Mouse (Mus musculus) mouse embryonic stem cell (cell line): ENCODE data around the gene Dio1.

Experiments
- in situ Hi-C, 2 experiments: fragments of 300-500 bp; cut with MboI; formaldehyde crosslinking; loops; 1 replicate in 1 of 2; 3 replicates in 1 of 2; pipeline ENCODE4 v1.14.3; 2019 to 2020; ENCODE audit warnings: low sequenced_read_pairs in 2 of 2, low pct_unique_long_range_greater_than_20kb in 1 of 2, mixed read lengths in 1 of 2; ENCODE audit not compliant: unreplicated experiment in 1 of 2

The Dio1 gene

GRCm38 (mm10) chr4:107306966-107307365, at the start of gene Dio1:
TSS of gene Dio1 (minus strand) at chr4:107307169.
- in situ Hi-C loops, result no loop called here

- in situ Hi-C loops, result no loop called here
These were observed 47.6 kb upstream of the Dio1 start for GRCm38 (mm10) chr4:107354543-107354942.

GRCm38 (mm10) chr4:107354126-107354525, 47.2 kb upstream of the Dio1 start:
- in situ Hi-C loops, result no loop called here

GRCm38 (mm10) chr4:107353612-107354011, 46.6 kb upstream of the Dio1 start:
- in situ Hi-C loops, result no loop called here

- in situ Hi-C loops, result no loop called here
These were observed 44.4 kb upstream of the Dio1 start for GRCm38 (mm10) chr4:107351368-107351767.

GRCm38 (mm10) chr4:107349311-107350008, 42.5 kb upstream of the Dio1 start:
- in situ Hi-C loops, result loop anchor here in 1 of 2 experiments (10.0 kb wide), 1 partner anchor 95 kb away; the partner anchor contains the start of genes Hspb11 and Lrrc42

- in situ Hi-C loops, result loop anchor here in 1 of 2 experiments (10.0 kb wide), 1 partner anchor 94 kb away; the partner anchor contains the start of genes Hspb11 and Lrrc42
These were observed 41.8 kb upstream of the Dio1 start for GRCm38 (mm10) chr4:107348529-107349310.

- in situ Hi-C loops, result loop anchor here in 1 of 2 experiments (10.0 kb wide), 1 partner anchor 92 kb away; the partner anchor contains the start of genes Hspb11 and Lrrc42
These were observed 40.3 kb upstream of the Dio1 start for GRCm38 (mm10) chr4:107347221-107347620.

GRCm38 (mm10) chr4:107344612-107345011, 37.6 kb upstream of the Dio1 start:
- in situ Hi-C loops, result loop anchor here in 1 of 2 experiments (10.0 kb wide), 1 partner anchor 90 kb away; the partner anchor contains the start of genes Hspb11 and Lrrc42

- in situ Hi-C loops, result loop anchor here in 1 of 2 experiments (10.0 kb wide), 1 partner anchor 87 kb away; the partner anchor contains the start of genes Hspb11 and Lrrc42
These were observed 34.4 kb upstream of the Dio1 start for GRCm38 (mm10) chr4:107341354-107341753.

GRCm38 (mm10) chr4:107337455-107337854, 30.5 kb upstream of the Dio1 start:
- in situ Hi-C loops, result no loop called here

GRCm38 (mm10) chr4:107336356-107336755, 29.4 kb upstream of the Dio1 start:
- in situ Hi-C loops, result no loop called here

GRCm38 (mm10) chr4:107333514-107333913, 26.5 kb upstream of the Dio1 start:
- in situ Hi-C loops, result no loop called here

GRCm38 (mm10) chr4:107328530-107328929, 21.6 kb upstream of the Dio1 start:
- in situ Hi-C loops, result no loop called here

- in situ Hi-C loops, result no loop called here
These were observed 16.1 kb upstream of the Dio1 start for GRCm38 (mm10) chr4:107323113-107323512.

GRCm38 (mm10) chr4:107321041-107321440, 14.1 kb upstream of the Dio1 start:
- in situ Hi-C loops, result no loop called here

GRCm38 (mm10) chr4:107318646-107319045, 11.7 kb upstream of the Dio1 start:
- in situ Hi-C loops, result no loop called here

- in situ Hi-C loops, result no loop called here
These were observed 7.5 kb upstream of the Dio1 start for GRCm38 (mm10) chr4:107314479-107314805.

GRCm38 (mm10) chr4:107313690-107314478, 6.9 kb upstream of the Dio1 start, which contains the start of gene Yipf1:
TSS of gene Yipf1 (plus strand) at chr4:107314363.
- in situ Hi-C loops, result no loop called here
